In genomic region chr2:166521878-166522611, GRCm38 (mm10) we compare ENCODE assay signal across 9 mouse cellular contexts.
DNase-seq lines count a peak whose midpoint lies in the region; ATAC-seq and TF ChIP-seq lines count a peak whose summit lies in the region.
"Had no signal": no experiment of that assay in that cellular context is flagged by ENCODE, and none has a peak within 500 bp of the region (broad histone marks: within the 10 kb centered on the region; RNA-seq: fewer than 3 reads in every experiment).

No protein-coding gene starts in this region.

- H3K9ac ChIP-seq in hindbrain, embryonic 13.5 days, result no peak overlapping the region
- H3K9ac ChIP-seq in hindbrain, embryonic 11.5 days (ENCODE audit: low read depth, low read length), result no peak overlapping the region
- no peak overlapping the region for H3K9ac ChIP-seq in heart, embryonic 11.5 days (ENCODE audit: low read depth, low read length)
- H3K9ac ChIP-seq in intestine, postnatal 0 days (ENCODE audit: low read depth, low read length), result no peak overlapping the region

- no peak for TF ChIP-seq CTCF in E14TG2a.4 (conservative IDR thresholded peaks at IDR 0.05; ENCODE audit: low read length)
- no peak for TF ChIP-seq CTCF in intestine, postnatal 0 days (IDR thresholded peaks at IDR 0.05; ENCODE audit: low read depth)

- H3K9me3 ChIP-seq in hindbrain, embryonic 13.5 days, result no peaks in the 10 kb centered on the region
- no peaks in the 10 kb centered on the region for H3K9me3 ChIP-seq in hindbrain, embryonic 11.5 days (ENCODE audit: control insufficient read depth, low read length)
- peaks cover 5% of the 10 kb centered on the region for H3K9me3 ChIP-seq in E14TG2a.4 (ENCODE audit: low read length)
- no peaks in the 10 kb centered on the region for H3K9me3 ChIP-seq in heart, embryonic 11.5 days (replicated peaks; ENCODE audit: control insufficient read depth, low read length)
- no peaks in the 10 kb centered on the region for H3K9me3 ChIP-seq in intestine, postnatal 0 days (ENCODE audit: control insufficient read depth)

- no peak overlapping the region for H3K4me2 ChIP-seq in hindbrain, embryonic 13.5 days
- no peak overlapping the region for H3K4me2 ChIP-seq in hindbrain, embryonic 11.5 days (replicated peaks; ENCODE audit: low read depth, low read length)
- H3K4me2 ChIP-seq in heart, embryonic 11.5 days, result peak overlapping the region; percentile 36
- peak overlapping the region; percentile 32 for H3K4me2 ChIP-seq in intestine, postnatal 0 days (replicated peaks; ENCODE audit: low read depth)

- H3K27me3 ChIP-seq in hindbrain, embryonic 13.5 days, result peaks cover 64% of the 10 kb centered on the region
- peaks cover 6% of the 10 kb centered on the region for H3K27me3 ChIP-seq in hindbrain, embryonic 11.5 days (ENCODE audit: control insufficient read depth, insufficient read depth, low read length)
- H3K27me3 ChIP-seq in E14TG2a.4 (ENCODE audit: insufficient read depth, low read length), result peaks cover 8% of the 10 kb centered on the region; the same call in 1 of the 2 replicates
- H3K27me3 ChIP-seq in heart, embryonic 11.5 days (ENCODE audit: control insufficient read depth, insufficient read depth, low read length), result no peaks in the 10 kb centered on the region
- H3K27me3 ChIP-seq in intestine, postnatal 0 days (replicated peaks; ENCODE audit: control insufficient read depth, insufficient read depth, low read length), result 0 out of 2 replicates have a peak, but pooled peaks cover 2% of the 10 kb centered on the region

- H3K4me1 ChIP-seq in hindbrain, embryonic 13.5 days (replicated peaks), result peaks cover 36% of the 10 kb centered on the region
- H3K4me1 ChIP-seq in hindbrain, embryonic 11.5 days (replicated peaks; ENCODE audit: control insufficient read depth, insufficient read depth, low read length), result no peaks in the 10 kb centered on the region; the same call in 1 of the 2 replicates
- peaks cover 71% of the 10 kb centered on the region for H3K4me1 ChIP-seq in E14TG2a.4 (replicated peaks; ENCODE audit: low read depth, low read length)
- peaks cover 26% of the 10 kb centered on the region for H3K4me1 ChIP-seq in heart, embryonic 11.5 days (ENCODE audit: control insufficient read depth, insufficient read depth, low read length)
- no peaks in the 10 kb centered on the region for H3K4me1 ChIP-seq in intestine, postnatal 0 days (replicated peaks; ENCODE audit: control insufficient read depth, insufficient read depth, low read length)

- no peak for ATAC-seq in hindbrain, embryonic 13.5 days (ENCODE audit: low FRiP score)
- no peak for ATAC-seq in hindbrain, embryonic 11.5 days (ENCODE audit: low FRiP score)
- no peak for ATAC-seq in heart, embryonic 11.5 days (replicated peaks; ENCODE audit: insufficient number of reproducible peaks, low FRiP score, low TSS enrichment)
- ATAC-seq in intestine, postnatal 0 days, result no peak
- ATAC-seq in megakaryocyte, adult 5-6 weeks (ENCODE audit: poor library complexity, severe bottlenecking), result no peak

- intact Hi-C loops in left cerebral cortex, postnatal 25 days (cut with DNase I), result no loop called here

- H3K4me3 ChIP-seq in hindbrain, embryonic 13.5 days, result no peak overlapping the region
- no peak overlapping the region for H3K4me3 ChIP-seq in hindbrain, embryonic 11.5 days (ENCODE audit: low read depth, low read length)
- H3K4me3 ChIP-seq in E14TG2a.4 (replicated peaks; ENCODE audit: low read length), result peak overlapping the region; percentile 45
- H3K4me3 ChIP-seq in heart, embryonic 11.5 days (ENCODE audit: low read depth, low read length), result no peak overlapping the region
- no peak overlapping the region for H3K4me3 ChIP-seq in intestine, postnatal 0 days (ENCODE audit: low read depth, low read length)

- H3K27ac ChIP-seq in hindbrain, embryonic 13.5 days, result peak overlapping the region; percentile 66
- H3K27ac ChIP-seq in hindbrain, embryonic 11.5 days (ENCODE audit: low read depth, low read length), result no peak overlapping the region
- peak overlapping the region; percentile 86 for H3K27ac ChIP-seq in heart, embryonic 11.5 days (ENCODE audit: low read depth, low read length)
- H3K27ac ChIP-seq in intestine, postnatal 0 days (ENCODE audit: low read depth, low read length), result no peak overlapping the region

- 50% methylated on average over 16 of the region's 16 CpGs for WGBS in hindbrain, embryonic 13.5 days
- WGBS in hindbrain, embryonic 11.5 days, result 65% methylated on average over 16 of the region's 16 CpGs
- 19% methylated on average over 16 of the region's 16 CpGs for WGBS in heart, embryonic 11.5 days (ENCODE audit: insufficient replicate concordance)
- 24% methylated on average over 16 of the region's 16 CpGs for WGBS in intestine, postnatal 0 days

- no peaks in the 10 kb centered on the region for H3K36me3 ChIP-seq in hindbrain, embryonic 13.5 days
- H3K36me3 ChIP-seq in hindbrain, embryonic 11.5 days (ENCODE audit: control insufficient read depth, insufficient read depth, low read length), result no peaks in the 10 kb centered on the region
- no peaks in the 10 kb centered on the region for H3K36me3 ChIP-seq in E14TG2a.4 (ENCODE audit: insufficient read depth, low read length)
- no peaks in the 10 kb centered on the region for H3K36me3 ChIP-seq in heart, embryonic 11.5 days (ENCODE audit: control insufficient read depth, insufficient read depth, low read length)
- H3K36me3 ChIP-seq in intestine, postnatal 0 days (ENCODE audit: control insufficient read depth, insufficient read depth), result no peaks in the 10 kb centered on the region

- no peak for DNase-seq in hindbrain, embryonic 11.5 days (ENCODE audit: low spot score)
- no peak for DNase-seq in embryo, embryonic 9.5 days (ENCODE audit: extremely low spot score)
- DNase-seq in left cerebral cortex, postnatal 25 days (ENCODE audit: low spot score in 2 of 2), result no peak
- DNase-seq: cerebellum, adult 9-11 months had no signal

Comparison
In these comparisons a context has a peak if more than half of its experiments do, and no peak if none do; other contexts are left out.
1. H3K27ac ChIP-seq: peak in hindbrain, embryonic 13.5 days (single experiment) and heart, embryonic 11.5 days (single experiment); none in hindbrain, embryonic 11.5 days (single experiment) and intestine, postnatal 0 days (single experiment).
2. H3K4me2 ChIP-seq: peak in heart, embryonic 11.5 days (single experiment) and intestine, postnatal 0 days (single experiment); none in hindbrain, embryonic 13.5 days (single experiment) and hindbrain, embryonic 11.5 days (single experiment).